Mouse (Mus musculus): ENCODE measurements around the gene Tctex1d4. TPM values are rescaled to one million over a fixed set of nuclear protein-coding genes. Genes with fewer than 3 reads are reported as not detected.

Gene Tctex1d4
- total RNA-seq (2017), result 3.4 TPM in 1 of 3 replicates, not detected in the others

DNA sequence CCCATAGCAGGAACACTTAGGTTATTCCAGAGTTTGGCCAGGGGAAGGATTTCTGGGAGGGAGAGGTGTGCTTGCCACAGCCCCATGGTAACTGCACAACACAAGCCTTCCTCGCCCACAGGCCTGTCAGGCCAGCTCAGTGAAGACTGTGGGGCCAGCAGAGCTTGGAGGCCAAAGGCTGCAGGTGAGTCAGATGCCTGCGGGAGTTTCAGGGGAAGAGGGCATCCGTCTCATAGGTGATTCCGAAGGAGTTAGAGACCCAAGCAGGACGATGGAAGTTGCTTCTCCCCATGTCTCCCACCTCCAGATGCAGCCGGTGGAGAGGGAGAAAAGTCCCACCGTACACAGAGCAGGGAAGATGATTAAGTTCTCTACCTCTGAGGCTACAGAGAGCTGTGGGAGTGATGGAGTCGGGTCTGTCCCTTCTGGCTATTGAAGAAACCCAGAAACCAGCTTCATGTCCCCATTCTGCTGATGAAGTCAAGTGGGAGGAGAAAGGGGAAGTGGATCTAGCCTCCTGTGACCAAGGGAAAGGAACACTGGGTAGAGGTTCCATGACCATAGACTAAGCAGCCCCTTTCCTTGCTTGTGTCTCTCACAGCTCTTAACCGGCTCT is at the start of gene Tctex1d4:
Gene Tctex1d4 (plus strand): TSS at position 120 of the 616 bp plus-strand sequence.
- ATAC-seq (replicated peaks; ENCODE audit: insufficient number of reproducible peaks, low FRiP score, low TSS enrichment, poor library complexity, severe bottlenecking), result peak; percentile 18; the same call in 1 of the 2 replicates

- ATAC-seq (replicated peaks; ENCODE audit: insufficient number of reproducible peaks, low FRiP score, low TSS enrichment, poor library complexity, severe bottlenecking), result no peak
Observed at GRCm38 (mm10) chr4:117087948-117088640, 38.5 kb upstream of the Tctex1d4 start.

DNA sequence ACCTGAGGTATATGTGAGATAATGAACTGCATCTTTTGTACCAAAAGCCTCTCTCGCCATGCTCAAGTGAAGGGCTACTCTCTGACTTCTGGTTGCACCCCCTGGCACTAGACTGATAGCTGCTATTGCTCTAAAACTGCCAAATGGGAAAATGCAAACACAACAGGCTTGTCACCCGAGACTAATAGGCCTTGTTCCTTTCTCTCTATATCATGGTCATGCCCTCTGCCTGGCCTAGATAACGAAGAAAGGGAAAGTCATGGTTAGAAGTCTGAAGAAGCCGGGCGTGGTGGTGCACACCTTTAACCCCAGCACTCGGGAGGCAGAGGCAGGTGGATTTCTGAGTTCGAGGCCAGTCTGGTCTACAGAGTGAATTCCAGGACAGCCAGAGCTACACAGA is 36.0 kb upstream of the Tctex1d4 start:
- ATAC-seq (replicated peaks; ENCODE audit: insufficient number of reproducible peaks, low FRiP score, low TSS enrichment, poor library complexity, severe bottlenecking), result no peak

GRCm38 (mm10) chr4:117094626-117095361 is 31.8 kb upstream of the Tctex1d4 start:
- ATAC-seq (replicated peaks; ENCODE audit: insufficient number of reproducible peaks, low FRiP score, low TSS enrichment, poor library complexity, severe bottlenecking), result no peak

GRCm38 (mm10) chr4:117095551-117096452 is 30.8 kb upstream of the Tctex1d4 start, which contains the start of gene Ptch2:
Gene Ptch2 (plus strand): TSS chr4:117096075.
- no peak for ATAC-seq (replicated peaks; ENCODE audit: insufficient number of reproducible peaks, low FRiP score, low TSS enrichment, poor library complexity, severe bottlenecking)

DNA sequence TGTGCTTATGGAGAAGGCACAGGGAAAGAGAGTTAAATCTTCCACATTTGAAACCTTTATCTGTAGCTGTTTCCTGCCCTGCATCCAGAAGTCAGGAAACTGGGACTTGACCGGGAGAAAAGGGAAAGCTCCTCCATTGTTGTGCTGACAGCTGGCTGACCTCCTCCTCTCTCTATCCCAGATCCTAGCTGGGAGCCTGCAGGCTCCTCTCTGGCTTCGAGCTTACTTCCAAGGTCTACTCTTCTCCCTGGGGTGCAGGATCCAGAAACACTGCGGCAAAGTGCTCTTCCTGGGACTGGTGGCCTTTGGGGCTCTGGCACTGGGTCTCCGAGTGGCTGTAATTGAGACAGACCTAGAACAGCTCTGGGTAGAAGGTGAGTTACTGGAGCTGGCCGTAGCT is 29.9 kb upstream of the Tctex1d4 start:
- no peak for ATAC-seq (replicated peaks; ENCODE audit: insufficient number of reproducible peaks, low FRiP score, low TSS enrichment, poor library complexity, severe bottlenecking)

DNA sequence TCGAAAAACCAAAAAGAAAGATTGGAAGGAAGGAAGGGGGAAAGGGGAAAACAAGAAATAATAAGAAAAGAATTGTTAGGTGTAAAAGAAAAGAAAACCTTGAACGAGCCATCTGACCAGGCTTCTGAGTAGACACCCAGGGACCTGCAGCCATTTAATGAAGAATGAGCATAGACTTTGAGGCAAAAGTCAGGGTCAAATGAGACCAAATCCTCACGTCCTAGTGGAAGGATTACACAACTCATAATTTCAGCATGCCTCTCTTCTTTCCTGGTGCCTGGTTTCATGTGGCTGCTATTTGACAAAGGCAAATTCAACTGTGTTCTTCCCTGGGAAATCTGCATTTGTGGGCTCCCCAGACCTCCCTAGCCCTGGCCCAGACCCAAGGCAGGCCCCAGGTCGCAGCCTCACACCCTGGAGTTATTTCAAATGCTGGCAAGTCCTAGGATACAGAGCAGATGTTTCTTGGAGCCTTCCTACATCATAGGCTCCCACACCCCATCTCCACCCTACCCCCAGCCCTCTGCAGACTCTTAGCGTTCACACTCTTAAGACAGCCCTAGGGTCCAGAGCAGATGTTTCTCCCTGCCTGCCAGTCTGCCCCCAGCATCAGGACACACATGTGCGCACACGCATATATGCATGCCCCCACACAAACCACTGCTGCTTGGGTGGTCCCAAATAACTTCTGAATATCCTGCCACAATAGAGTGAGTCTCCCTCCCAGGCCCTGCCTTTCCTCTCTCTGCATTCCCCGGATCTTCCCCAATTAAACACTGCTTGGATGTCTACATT is 28.4 kb upstream of the Tctex1d4 start:
- ATAC-seq (replicated peaks; ENCODE audit: insufficient number of reproducible peaks, low FRiP score, low TSS enrichment, poor library complexity, severe bottlenecking), result no peak

- no peak for ATAC-seq (replicated peaks; ENCODE audit: insufficient number of reproducible peaks, low FRiP score, low TSS enrichment, poor library complexity, severe bottlenecking)
Observed at GRCm38 (mm10) chr4:117098764-117099036, 27.9 kb upstream of the Tctex1d4 start.

DNA sequence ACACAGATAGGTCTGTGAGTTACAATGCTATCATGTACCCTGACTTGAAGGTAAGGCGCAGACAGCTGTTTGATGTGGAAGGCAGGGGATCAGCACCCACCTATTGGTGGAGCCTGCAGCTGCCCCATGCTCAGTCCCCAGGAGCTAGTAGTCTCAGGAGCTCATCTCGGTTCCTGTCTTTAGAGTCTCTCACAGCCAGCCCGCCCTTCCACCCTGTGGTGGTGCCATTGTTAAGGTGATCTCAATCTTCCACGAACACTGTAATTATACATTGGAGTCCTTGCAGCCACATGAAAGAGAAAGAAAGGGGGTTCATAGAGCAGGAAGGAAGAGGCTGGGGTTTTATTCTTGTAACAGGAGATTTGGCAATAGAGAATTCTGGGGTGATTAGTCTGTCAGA is 26.6 kb upstream of the Tctex1d4 start:
- ATAC-seq (replicated peaks; ENCODE audit: insufficient number of reproducible peaks, low FRiP score, low TSS enrichment, poor library complexity, severe bottlenecking), result 0 out of 2 replicates have a peak, but pooled peaks have one; percentile 14

GRCm38 (mm10) chr4:117101218-117101617 is 25.4 kb upstream of the Tctex1d4 start:
- 0 out of 2 replicates have a peak, but pooled peaks have one; percentile 27 for ATAC-seq (replicated peaks; ENCODE audit: insufficient number of reproducible peaks, low FRiP score, low TSS enrichment, poor library complexity, severe bottlenecking)

DNA sequence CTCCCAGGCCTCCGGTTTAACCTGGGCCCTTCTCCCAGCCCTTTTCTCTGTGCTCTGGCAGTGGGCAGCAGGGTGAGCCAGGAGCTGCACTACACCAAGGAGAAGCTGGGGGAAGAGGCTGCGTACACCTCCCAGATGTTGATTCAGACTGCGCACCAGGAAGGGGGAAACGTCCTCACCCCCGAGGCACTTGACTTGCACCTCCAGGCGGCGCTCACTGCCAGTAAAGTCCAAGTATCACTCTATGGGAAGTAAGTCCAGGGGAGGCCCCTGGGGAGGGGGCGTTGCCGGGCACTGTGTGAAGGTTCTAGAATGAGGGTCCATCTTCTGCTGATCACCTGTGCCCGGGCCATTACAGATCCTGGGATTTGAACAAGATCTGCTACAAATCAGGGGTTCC is 21.9 kb upstream of the Tctex1d4 start:
- ATAC-seq (replicated peaks; ENCODE audit: insufficient number of reproducible peaks, low FRiP score, low TSS enrichment, poor library complexity, severe bottlenecking), result no peak

DNA sequence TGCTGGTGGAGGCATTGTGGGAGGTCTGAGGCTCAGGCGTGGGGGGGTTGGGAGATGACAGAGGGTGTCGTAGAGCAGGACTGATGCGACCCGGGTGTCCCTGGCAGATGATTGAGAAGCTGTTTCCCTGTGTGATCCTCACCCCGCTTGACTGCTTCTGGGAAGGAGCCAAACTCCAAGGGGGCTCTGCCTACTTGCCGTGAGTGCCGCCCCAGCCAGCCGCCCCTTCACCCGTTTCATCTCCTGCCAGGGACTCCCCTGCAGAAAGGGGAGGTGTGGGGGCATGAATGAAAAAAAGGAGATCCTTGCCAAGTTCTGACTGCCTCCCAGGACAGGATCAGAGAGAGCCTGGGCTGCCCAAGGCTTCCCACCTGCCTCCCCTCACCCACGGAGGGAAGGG is 21.5 kb upstream of the Tctex1d4 start:
- no peak for ATAC-seq (replicated peaks; ENCODE audit: insufficient number of reproducible peaks, low FRiP score, low TSS enrichment, poor library complexity, severe bottlenecking)

DNA sequence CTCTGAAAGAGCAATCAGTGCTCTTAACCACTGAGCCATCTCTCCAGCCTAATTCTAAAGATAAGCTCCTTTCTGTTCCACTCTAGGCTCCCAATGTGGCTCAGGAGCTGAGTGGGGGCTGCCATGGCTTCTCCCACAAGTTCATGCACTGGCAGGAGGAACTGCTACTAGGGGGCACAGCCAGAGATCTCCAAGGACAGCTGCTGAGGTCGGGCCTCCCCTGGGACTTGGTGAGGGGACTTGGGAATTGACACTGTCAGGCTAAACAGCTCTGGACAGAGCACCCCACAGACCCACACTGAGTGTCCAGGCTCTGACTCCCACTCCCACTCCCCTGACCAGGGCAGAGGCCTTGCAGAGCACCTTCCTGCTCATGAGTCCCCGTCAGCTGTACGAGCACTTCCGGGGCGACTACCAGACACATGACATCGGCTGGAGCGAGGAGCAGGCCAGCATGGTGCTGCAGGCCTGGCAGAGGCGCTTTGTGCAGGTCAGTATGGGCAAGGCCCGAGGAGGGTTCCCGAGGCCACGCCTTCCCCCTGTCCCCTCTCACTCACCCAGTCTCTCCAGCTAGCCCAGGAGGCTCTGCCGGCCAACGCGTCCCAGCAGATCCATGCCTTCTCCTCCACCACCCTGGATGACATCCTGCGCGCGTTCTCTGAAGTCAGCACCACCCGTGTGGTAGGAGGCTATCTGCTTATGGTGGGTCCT is 18.6 kb upstream of the Tctex1d4 start:
- ATAC-seq (replicated peaks; ENCODE audit: insufficient number of reproducible peaks, low FRiP score, low TSS enrichment, poor library complexity, severe bottlenecking), result no peak

- ATAC-seq (replicated peaks; ENCODE audit: insufficient number of reproducible peaks, low FRiP score, low TSS enrichment, poor library complexity, severe bottlenecking), result no peak
Observed at GRCm38 (mm10) chr4:117108524-117108849, 18.1 kb upstream of the Tctex1d4 start.

DNA sequence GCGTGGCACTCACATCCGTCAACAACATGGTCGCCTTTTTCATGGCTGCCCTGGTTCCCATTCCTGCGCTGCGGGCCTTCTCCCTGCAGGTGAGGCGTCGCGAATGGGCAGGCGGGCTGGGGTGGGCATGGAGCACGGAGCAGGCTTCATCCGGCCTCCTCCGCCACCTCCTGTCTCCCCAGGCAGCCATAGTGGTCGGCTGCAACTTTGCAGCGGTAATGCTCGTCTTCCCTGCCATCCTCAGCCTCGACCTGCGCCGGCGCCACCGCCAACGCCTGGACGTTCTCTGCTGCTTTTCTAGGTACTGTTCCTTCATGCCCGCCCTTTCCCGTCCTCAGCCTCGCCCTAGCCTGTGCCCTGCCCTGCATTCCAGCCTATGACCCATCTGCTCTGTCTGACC is 17.3 kb upstream of the Tctex1d4 start:
- ATAC-seq (replicated peaks; ENCODE audit: insufficient number of reproducible peaks, low FRiP score, low TSS enrichment, poor library complexity, severe bottlenecking), result no peak

DNA sequence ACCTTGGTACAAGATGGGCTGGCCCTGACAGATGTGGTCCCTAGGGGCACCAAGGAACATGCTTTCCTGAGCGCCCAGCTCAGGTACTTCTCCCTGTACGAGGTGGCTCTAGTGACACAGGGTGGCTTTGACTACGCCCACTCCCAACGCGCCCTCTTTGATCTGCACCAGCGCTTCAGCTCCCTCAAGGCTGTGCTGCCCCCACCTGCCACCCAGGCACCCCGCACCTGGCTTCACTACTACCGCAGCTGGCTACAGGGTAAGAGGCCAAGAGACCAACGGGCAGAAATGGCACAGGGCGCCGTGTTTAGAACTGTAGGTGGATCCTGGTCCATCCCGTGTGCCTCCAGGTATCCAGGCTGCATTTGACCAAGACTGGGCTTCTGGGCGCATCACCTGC is 16.3 kb upstream of the Tctex1d4 start:
- no peak for ATAC-seq (replicated peaks; ENCODE audit: insufficient number of reproducible peaks, low FRiP score, low TSS enrichment, poor library complexity, severe bottlenecking)

GRCm38 (mm10) chr4:117110985-117111384 is 15.6 kb upstream of the Tctex1d4 start:
- ATAC-seq (replicated peaks; ENCODE audit: insufficient number of reproducible peaks, low FRiP score, low TSS enrichment, poor library complexity, severe bottlenecking), result no peak

- ATAC-seq (replicated peaks; ENCODE audit: insufficient number of reproducible peaks, low FRiP score, low TSS enrichment, poor library complexity, severe bottlenecking), result no peak
Observed at GRCm38 (mm10) chr4:117113237-117113636, 13.4 kb upstream of the Tctex1d4 start.
